Mouse (Mus musculus): Measurements from ENCODE around the gene Lasp1.
"Not testable (repeated sequence)": the region's sequence is repeated elsewhere in the genome, so short reads cannot be mapped to it uniquely, and the experiment has no call there.

The Lasp1 gene

DNA sequence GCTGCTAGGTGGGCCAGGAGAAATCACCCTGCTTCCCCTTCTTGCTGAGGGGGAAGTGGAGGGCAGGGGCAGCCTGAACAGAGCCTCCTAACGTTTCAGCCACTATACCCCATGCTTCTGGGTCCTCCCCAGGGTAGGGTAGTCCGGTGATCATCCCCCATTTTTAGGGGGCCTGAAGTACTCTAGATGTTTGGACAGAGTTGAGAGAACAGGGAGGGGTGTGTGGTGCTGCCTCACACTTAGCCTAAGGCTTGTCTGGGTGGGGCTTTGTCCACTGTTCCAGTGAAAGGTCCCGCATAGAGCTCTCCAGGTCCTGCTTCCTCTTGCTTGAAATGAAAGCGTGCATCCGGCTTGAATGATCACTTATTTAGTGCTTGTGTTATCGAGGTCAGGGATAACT, 31.7 kb downstream of the Lasp1 start:
- DNase-seq, result no peak

DNA sequence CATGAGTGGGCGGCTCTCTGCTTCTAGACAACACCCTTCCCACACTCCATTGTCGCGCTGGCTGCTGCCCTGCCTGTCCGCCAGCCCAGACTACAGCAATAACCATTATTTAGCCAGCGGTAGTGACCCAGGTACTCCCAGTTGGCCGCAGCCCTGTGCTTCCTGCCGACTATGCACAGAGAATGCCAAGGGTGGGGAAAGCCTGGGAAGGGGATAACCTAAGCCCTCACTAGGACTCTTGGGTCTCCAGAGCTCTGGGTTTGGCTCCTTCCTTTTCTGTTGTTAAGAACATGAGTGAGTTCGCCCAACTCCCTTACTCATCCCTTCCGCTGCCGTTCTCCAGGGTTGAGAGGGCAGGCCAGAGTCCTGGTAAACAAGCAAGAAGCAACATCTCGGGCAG, 33.2 kb downstream of the Lasp1 start:
- no peak for DNase-seq

DNA sequence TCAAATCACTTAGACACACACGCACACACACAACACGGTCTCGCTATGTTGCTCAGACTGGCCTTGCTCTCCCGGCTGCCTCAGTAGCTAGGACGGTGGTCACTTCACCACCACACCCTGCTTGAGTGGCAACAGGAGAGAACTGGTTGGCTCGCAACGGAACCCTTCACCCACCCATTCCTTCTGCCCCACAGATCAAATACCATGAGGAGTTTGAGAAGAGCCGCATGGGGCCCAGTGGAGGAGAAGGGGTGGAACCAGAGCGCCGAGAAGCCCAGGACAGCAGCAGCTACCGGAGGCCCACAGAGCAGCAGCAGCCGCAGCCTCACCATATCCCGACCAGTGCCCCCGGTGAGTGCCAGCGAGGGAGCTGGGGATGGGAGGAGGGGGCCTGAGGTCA, 34.6 kb downstream of the Lasp1 start:
- DNase-seq, result no peak

DNA sequence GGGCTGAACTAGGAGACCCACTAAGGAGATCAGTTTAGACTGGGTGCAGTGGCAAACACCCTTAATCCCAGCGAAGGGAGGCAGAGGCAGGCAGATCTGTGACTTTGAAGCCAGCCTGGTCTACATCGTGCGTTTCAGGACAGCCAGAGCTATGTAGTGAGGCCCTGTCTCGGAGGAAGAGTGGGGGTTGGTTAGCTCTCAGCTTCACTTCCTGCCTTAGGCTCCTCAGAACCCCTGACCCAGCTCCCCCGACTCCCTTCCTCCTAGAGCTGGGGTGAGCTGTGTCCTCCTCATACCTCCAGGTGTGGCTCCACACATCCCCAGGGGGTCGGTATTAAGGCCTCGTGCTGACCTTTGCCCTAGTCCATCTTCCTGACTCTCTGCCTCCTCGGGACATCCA, 37.7 kb downstream of the Lasp1 start:
- DNase-seq, result no peak

DNA sequence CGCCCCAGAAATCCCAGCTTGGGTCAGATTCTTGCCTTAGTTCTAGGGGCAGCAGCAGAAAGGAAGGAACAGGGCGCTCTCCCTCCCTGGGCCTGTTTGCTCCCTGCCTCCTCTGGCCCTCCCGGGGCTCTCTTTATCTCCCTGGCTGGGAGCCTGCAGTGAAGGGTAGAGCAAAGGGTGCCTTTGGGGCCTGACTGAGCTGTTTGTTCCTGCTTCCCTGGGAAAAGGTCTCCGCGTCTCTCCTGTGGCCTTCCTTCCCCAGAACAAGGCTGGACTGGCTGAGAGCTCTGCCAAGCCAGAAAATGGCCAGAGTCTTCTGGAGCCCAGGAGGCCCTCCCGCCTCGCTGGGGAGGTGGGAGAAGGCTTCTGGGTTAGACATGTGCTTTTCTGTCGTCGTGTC, 38.3 kb downstream of the Lasp1 start:
- DNase-seq, result not testable (repeated sequence)

DNA sequence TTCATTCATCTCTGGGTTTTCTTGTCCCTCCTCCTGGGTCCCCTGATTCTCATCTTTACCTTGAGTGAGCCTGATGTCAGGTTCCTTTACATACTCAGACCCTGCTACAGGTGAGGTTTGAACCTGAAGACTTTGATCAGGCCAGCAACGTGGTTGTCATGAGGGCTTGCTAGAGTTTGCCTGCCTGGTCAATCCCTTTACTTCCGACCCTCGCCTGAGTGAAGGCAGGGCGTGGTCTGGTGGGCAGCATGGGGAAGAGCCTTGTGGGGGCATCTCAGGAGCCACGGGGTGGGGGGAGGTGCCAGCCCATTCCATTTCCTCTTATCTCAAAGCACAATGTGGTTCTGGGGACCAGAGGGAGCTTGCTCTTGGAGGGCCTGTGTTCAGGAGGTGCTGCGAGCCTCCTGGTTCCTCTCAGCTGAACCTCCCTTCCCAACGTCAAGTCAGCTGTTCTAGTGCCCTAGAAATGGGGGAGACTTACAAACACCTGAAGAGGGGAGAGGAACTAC, 38.9 kb downstream of the Lasp1 start:
- DNase-seq, result no peak

DNA sequence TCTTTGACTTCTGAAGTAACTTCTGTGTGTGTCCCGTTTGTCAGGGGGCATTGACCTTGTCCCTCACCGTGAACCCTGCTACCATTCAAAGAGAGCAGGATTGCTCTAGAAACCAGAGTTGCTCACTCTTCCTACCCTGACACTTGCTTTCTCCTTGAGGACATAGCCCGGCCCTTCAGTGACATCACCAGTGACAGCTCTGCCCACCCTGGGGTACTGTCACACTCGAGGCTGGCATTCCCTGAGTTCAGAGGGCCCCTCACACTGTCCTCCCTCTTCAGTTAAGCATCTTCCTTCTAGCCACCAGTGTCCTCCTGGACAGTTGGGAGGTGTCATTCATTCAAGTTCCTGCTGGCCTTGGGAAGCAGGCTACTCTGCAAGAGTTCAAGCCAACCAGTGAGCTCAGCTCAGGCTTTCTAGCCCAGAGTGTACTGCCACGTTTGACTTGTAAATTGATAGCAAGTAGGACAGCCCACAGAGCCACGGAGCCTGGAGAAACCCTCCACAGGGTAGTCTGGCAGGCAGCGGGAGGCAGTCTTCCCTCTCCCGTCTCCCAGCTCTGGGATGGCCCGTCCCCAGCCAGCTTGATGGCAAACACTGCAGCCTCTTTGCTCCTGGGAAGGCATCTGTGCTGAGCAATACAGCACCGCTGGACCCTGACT, 40.1 kb downstream of the Lasp1 start:
- no peak for DNase-seq

DNA sequence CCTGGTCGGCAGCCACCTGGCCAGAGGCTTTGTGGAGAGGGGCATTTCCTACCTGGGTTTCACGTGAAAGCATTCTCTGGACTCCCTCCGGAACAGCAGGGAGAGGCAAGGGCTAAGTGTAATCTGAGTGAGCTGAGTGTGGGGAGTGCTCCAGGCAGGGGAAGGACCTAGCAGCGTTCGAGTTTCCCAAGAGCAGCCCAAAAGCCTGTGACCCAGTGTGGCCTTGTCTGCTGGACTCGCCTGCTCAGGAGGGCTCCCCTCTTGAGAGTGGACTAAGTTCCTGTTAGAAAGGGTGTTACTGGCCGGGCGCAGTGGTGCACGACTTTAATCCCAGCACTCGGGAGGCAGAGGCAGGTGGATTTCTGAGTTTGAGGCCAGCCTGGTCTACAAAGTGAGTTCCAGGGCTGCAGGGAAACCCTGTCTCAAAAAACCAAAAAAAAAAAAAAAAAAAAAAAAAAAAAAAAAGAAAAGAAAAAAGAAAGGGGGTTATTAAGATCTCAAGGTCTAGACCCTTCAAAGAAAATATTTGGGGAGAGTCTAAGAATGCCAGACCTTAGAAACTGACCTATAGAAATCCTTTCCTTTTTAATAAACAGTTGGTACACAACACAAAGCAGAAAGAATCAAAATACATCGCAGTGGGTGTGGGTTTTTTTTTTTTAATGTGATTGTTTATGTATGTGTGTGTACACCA, 40.8 kb downstream of the Lasp1 start:
- DNase-seq, result no peak

DNA sequence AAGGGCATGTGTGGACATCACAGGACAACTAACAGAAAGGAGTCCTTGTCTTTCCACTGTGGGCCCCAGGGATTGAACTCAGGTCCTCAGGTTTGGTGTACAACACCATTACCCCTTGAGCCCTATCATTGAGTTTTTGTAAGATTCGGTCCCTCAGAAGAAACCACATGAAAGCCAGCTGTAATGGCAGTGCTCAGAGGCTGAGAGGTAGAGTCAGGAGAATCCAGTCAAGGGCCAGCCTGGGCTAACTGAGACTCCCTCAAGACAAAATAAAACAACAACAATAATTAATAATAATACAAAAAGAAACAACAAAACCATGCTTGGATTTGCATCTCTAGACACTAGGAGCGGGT, 41.3 kb downstream of the Lasp1 start:
- DNase-seq, result peak; percentile 28

DNA sequence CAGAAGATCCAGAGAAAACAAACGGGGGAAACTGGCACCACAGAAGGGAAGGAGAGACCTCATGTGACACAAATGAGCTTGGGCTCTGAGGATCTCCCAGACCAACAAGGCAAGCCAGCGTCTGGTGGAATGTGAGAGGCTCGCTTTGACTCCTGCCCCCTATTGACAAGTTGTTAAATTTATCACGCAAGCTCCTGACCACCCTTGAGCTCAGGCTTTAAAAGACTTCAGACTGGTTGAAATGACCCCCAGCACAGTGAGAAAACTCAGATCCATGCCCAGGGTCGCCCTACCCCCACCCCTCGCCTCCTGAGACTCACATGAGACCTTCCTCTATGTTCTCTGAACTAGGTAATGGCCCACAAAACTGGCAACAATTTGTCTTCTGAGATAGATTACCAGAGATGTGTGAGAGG, 41.7 kb downstream of the Lasp1 start, which contains the start of gene B230217C12Rik:
Gene B230217C12Rik, plus strand, starts transcription at position 242 of the 416 bp plus-strand sequence.
- peak; percentile 75 for DNase-seq

DNA sequence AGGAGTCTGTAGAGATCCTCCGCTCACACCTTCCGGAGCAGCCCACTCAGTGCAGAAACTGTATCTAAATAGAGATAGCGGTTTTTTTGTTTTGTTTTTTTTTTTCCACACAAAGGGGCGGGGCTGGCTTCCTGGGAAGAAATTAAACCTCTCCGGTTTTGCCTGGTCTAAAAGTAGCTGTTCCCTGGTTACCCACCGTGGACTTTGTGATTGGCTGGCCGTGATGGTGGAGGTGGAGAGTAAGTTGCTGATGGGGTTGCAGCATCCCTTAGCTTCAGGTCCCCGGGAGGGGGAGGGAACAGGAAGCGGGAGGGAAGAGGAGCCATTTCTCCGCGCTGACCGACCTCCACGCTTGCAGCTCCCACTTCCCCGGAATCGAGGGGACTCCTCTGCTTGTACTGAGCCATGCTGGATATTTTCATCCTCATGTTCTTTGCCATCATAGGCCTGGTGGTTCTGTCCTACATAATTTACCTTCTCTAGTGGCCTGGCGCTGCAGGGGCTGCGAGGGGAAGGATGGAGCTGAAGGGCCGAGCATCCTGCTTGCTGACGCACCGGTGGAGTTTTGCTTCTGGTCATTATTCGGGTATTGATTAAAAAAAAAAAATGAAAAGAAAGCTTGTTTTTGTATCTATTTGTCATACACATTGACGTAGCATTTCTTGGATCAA, 42.3 kb downstream of the Lasp1 start:
- DNase-seq, result peak; percentile 88

DNA sequence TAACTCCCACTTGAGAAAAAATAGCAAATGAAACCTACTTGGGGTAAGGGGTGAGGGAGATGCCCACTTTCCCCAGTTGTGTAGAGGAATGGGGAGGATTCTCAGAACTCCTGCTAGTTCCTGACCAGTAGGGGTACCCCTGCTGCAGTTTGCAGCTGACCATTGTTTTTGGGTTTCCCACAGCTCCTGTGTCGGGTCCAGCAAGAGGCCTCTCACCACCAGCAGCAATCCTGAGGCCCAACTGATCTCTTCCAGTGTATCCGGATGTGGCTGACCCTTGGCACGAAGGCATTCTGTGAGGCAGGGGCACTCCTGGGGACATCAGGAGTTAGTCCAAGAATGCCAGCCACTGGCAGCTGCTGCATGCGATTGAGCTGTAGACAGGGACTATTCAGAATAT, 43.2 kb downstream of the Lasp1 start:
- peak; percentile 36 for DNase-seq

DNA sequence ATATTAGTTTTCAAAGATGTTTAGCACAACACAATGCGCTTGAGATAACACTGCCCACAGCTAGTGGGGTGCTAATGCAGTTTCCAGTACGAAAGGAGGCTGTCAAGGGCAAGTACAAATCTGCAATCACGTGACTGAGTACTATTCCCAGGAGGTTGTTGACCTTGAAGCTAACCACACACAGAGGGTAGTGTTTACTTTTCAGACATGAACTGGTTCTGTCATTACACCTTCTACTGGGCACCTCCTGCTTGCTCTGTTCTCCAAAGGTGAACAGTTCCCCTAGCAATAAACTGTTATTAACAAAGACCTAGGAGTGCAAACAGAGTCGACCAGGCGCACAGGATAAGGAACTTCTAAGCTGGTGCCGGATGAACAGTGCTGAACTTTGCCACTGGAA, 51.6 kb downstream of the Lasp1 start:
- peak; percentile 7 for DNase-seq

DNA sequence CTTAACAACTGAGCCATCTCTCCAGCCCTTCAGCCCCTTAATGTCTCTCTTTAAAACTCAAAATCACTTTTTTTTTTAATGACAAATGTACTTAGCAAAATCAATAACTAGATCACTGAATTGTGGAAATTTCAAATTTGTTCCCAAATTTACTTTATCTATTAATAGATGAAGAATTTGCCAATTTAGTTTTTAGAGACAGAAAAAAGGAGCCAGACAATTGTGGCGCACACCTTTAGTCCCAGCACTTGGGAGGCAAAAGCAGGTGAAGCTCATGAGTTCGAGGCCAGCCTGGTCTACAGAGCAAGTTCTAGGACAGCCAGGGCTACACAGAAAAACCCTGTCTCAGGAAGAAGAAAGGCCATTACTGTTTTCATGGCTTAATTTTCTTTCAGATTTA, 52.8 kb downstream of the Lasp1 start:
- no peak for DNase-seq

DNA sequence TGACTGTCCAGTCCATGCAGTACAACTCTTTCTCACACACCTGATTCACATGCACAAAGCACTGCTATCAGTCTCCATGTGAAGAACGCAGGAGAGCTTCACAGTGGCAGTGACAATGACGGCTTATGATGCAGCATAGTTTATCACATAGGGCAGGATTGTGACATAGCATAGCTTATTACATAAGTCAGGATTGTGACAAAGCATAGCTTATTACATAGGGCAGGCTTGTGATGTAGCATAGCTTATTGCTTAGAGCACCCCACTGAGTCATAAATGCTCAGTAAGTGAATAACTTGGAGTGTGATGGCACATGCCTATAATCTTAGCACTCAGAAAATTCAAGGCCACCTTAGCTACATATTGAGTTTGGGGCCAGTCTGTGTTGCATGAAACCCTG, 56.7 kb downstream of the Lasp1 start:
- DNase-seq, result no peak

DNA sequence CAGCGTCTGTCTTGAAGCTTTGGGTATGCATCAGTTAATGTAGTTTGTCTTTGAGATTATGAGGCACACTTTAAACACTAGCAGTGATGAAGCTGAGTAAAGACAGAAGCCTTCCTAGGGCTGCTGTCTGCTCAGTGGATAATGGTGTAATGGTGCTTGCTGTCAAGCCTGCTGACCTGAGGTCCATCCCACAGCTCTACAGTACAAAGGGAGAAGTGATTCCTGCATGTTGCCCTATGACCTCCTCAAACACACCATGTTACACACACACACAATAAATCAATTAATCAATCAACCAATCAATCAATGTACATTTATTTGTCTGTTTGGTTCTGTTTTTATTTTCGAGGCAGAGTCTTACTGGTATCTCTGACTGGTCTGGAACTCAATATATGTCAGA, 63.3 kb downstream of the Lasp1 start:
- no peak for DNase-seq

DNA sequence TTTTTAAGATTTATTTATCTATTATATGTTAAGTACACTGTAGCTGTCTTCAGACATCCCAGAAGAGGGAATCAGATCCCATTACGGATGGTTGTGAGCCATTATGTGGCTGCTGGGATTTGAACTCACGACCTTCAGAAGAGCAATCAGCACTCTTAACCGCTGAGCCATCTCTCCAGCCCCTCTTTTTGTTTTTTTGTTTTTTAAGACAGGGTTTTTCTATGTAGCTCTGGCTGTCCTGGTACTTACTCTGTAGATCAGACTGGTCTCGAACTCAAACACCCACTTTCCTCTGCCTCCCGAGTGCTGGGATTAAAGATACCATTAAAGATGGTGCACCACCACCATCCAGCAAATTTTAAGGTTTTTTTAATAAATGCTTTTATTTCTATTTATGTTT, 66.6 kb downstream of the Lasp1 start:
- DNase-seq, result no peak

DNA sequence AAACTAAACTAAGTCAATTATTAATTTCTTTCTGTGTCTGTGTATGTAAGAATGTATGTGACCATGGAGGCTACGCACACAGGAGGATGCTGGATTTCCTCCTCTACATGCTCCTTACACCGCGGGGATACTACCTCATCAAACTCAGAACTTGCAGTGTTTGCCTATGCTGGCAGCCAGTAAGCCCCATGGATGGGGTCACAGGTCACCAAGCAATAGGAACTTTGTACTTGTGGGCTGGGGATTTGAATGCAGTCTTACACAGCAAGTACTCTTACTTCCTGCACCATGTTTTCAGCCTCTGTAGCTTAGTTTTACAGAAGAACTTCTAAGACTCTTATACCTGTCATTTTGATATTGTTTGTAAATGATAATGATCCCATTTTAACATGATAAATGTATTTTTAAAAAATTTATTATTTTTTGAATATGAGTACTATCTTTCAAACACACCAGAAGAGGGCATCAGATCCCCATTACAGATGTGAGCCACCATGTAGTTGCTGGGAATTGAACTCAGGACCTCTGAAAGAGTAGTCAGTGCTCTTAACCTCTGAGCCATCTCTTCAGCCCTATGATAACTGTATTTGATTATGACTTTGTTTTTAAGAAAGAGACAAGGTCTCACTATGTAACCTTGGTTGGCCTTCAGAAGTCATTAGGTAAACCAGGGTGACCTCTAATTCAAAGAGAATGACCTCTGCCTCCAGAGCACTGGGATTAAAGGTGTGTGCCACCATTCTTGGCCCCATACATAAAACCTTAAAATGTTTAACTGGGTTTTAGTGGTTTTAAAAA, 67.5 kb downstream of the Lasp1 start:
- no peak for DNase-seq

DNA sequence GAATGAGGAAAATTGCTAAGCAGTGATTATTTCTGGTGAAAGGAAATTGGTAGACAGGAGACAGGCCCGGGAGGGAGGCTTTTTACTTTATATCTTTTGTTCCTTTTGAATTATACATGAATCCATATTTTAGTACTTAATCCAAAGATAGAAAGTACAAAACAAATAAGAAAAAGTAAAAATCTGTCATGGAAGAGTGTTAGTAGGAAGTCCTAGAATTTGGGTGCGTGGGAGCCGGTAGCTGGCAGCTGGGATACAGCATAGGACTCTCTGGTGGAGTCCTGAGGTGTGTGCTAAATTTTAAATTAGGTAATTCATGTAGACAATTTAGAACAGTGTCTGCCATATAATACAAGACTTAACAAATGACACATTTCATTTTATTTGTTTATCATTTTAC, 68.8 kb downstream of the Lasp1 start:
- no peak for DNase-seq

DNA sequence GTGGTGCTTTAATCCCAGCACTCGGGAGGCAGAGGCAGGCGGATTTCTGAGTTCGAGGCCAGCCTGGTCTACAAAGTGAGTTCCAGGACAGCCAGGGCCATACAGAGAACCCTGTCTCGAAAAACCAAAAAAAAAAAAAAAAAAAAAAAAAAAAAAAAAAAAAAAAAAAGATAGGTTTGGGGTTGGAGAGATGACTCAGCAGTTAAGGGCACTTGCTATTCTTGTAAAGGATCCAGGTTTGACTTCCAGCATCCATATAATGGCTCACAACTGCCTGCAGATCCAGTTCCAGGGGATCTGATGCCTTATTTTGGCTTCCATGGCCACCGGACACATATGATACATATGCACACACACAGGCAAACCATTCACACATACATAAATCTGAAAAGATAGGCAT, 73.6 kb downstream of the Lasp1 start:
- not testable (repeated sequence) for DNase-seq

DNA sequence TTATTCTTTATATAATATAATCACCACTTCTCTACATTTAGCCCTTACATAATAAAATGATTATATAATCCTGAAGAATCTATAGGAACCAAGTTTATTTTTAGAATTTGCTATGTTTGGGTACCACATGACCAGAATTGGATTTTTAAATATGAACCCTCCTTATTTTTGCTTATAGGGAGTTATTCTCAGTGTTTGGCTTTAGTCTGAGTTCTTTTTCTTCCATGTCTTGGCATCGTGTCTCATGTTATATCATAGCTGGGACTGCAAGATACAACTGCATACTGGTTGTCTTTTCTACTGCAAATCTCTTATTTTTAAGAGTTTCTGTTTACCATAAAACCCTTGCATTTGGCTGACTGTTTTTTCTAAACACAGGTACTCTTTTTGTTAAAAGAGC, 75.6 kb downstream of the Lasp1 start:
- DNase-seq, result no peak

DNA sequence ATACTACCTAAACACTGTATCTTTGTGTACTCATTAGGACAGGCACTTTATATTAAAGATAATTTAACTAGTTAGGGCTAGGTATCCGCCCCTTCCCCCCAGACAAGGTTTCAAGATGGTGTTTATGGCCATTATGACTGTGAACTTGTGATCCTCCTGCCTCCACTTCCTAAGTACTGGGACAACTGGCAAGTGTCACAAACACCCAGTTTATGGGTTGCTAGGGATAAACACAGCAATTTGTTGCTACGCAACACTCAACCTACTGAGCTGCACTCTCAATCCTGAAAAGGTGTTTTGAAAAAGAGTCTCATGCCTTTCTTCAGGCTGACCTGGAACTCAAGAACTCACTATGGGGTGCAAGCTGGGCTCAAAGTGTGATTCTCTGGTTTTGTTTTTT, 78.5 kb downstream of the Lasp1 start:
- DNase-seq, result no peak

DNA sequence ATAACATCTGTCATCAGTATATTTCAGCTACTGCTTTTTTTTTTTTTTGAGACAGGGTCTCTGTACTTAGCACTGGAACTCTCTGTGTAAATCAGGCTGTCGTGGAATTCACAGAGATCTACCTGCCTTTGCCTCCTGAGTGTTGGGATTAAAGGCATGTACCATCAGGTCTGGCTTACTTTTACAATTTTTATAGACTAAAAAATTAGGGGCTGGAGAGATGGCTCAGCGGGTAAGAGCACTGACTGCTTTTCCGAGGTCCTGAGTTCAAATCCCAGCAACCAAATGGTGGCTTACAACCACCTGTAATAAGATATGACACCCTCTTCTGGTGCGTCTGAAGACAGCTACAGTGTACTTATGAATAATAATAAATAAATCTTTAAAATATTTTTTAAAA, 81.6 kb downstream of the Lasp1 start:
- no peak for DNase-seq
